Mouse (Mus musculus) layer of hippocampus, adult 9-10 months (tissue): Measurements from ENCODE around the gene Rgma.

Source experiments
- DNase-seq: peaks from one replicate; pipeline ENCODE4 v3.0.0; 2022; ENCODE audit warnings: low spot score

Rgma gene

GRCm38 (mm10) chr7:73433637-73434335, 58.5 kb downstream of the Rgma start:
- no peak for DNase-seq

DNA sequence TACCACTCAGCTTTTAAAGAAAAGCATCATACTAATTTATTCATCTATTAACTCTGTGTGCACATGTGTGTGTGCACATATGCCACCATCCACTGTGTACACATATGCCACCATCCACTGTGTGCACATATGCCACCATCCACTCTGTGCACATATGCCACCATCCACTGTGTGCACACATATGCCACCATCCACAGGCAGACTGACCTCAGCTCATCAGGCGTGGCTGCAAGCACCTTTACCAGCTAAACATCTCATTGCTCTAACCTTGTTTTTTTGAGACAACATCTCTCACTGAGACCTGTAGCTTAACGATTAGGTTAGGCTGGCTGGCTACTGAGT, 59.0 kb downstream of the Rgma start:
- no peak for DNase-seq

DNA sequence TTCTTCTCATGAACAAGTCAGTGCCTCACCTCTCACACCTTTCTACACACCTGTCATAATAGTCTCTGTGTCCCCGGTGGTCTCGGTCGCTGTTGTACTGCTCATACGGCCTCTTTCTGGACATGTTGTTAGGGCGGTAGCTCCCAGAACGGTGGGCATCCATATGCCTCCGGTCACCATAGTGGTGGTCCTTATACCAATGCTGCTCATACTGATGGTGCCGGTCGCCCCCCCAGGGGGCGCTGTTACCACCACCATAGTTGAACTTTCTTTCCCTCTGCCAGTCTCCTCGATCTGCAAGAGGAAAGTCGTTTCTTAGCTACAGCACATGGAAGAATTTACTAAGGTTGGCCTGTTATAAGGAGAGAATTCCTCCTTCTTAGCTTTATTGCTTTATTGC, 60.4 kb downstream of the Rgma start:
- no peak for DNase-seq

DNA sequence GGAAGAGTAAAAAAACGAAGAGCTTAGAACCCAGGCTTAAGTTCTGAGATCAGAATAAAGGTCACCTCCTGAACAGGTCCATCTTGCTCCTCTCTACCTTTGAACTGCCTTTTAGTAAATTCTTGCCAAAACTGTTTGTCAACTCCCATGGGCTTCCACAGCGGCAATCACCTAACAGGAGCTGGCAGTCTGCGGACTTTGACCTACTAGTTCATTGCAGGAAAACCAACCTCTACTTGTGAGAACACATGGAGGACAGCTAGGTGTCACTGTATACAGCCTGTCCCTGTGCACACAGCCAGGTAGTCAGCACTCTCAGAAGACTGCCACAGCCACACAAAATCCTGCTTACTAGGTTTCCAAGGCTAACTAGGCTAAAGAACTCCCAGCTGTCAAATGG, 66.5 kb downstream of the Rgma start:
- DNase-seq = no peak

GRCm38 (mm10) chr7:73442246-73442645, 66.9 kb downstream of the Rgma start:
- DNase-seq = no peak

- no peak for DNase-seq
Measured at GRCm38 (mm10) chr7:73451594-73451993, 76.3 kb downstream of the Rgma start.

- no peak for DNase-seq
Measured at GRCm38 (mm10) chr7:73452187-73452808, 77.0 kb downstream of the Rgma start.

- no peak for DNase-seq
Measured at GRCm38 (mm10) chr7:73454113-73454512, 78.8 kb downstream of the Rgma start.

GRCm38 (mm10) chr7:73463546-73463945, 88.2 kb downstream of the Rgma start:
- DNase-seq = no peak

- DNase-seq = no peak
Measured at GRCm38 (mm10) chr7:73467741-73468140, 92.4 kb downstream of the Rgma start.
